Mouse (Mus musculus) CH12.LX (cell line): ENCODE results near the gene Alg13. TPM values are rescaled to one million over a fixed set of nuclear protein-coding genes. Genes with fewer than 3 reads are reported as not detected.

Experiments used
- DNase-seq: peaks from one replicate; pipeline ENCODE4 v3.0.0-alpha.2; 2013; ENCODE audit errors: extremely low read depth
- H3K27ac ChIP-seq: 2 replicates; pipeline ENCODE4 v1.5.1; 2012; ENCODE audit warnings: low read depth, mild to moderate bottlenecking, control low read depth, moderate library complexity; ENCODE audit not compliant: insufficient read depth
- H3K27me3 ChIP-seq: replicated peaks from 2 replicates; pipeline ENCODE3; 2012; ENCODE audit warnings: inconsistent platforms
- H3K36me3 ChIP-seq, 2 experiments: replicated peaks in 1 of 2; 2 replicates each; pipeline versions ENCODE3 to v1.6.1; 2012; ENCODE audit warnings: inconsistent platforms in 1 of 2, low read length in 1 of 2, mild to moderate bottlenecking in 1 of 2, mixed read lengths in 1 of 2, moderate library complexity in 1 of 2; ENCODE audit not compliant: control insufficient read depth in 1 of 2, insufficient read depth in 1 of 2
- H3K4me1 ChIP-seq, 2 experiments: 2 replicates each; pipeline ENCODE4 v1.6.1; 2012; ENCODE audit warnings: inconsistent platforms in 1 of 2, moderate library complexity in 1 of 2; ENCODE audit not compliant: insufficient read depth in 2 of 2, control insufficient read depth in 1 of 2
- H3K4me2 ChIP-seq: 2 replicates; pipeline ENCODE4 v1.6.1; 2012; ENCODE audit warnings: low read depth, mild to moderate bottlenecking, control low read depth; ENCODE audit not compliant: poor library complexity, insufficient read depth, severe bottlenecking
- H3K4me3 ChIP-seq, 3 experiments: fragments of 150-350 bp in 1 of 3; sonication (generic) in 1 of 3; replicated peaks in 1 of 3; 2 replicates each; pipeline versions ENCODE3 to v1.5.1; 2011 to 2012; ENCODE audit warnings: low read depth in 2 of 3, low read length in 2 of 3, mild to moderate bottlenecking in 2 of 3, moderate library complexity in 2 of 3, control low read depth in 1 of 3, improper control_type of control experiment in 1 of 3, inconsistent platforms in 1 of 3, mixed read lengths in 1 of 3; ENCODE audit not compliant: poor library complexity in 1 of 3
- H3K79me2 ChIP-seq: replicated peaks from 2 replicates; pipeline ENCODE4 v1.6.1; 2012; ENCODE audit warnings: mild to moderate bottlenecking, moderate library complexity; ENCODE audit not compliant: control insufficient read depth, poor library complexity, insufficient read depth, severe bottlenecking; ENCODE audit errors: extremely low read depth
- H3K9ac ChIP-seq: 2 replicates; pipeline ENCODE4 v1.6.1; 2012; ENCODE audit warnings: low read depth, mild to moderate bottlenecking, control low read depth, moderate library complexity; ENCODE audit not compliant: insufficient read depth
- H3K9me3 ChIP-seq: replicated peaks from 2 replicates; pipeline ENCODE3; 2012; ENCODE audit warnings: low read length, inconsistent platforms, mixed read lengths
- BHLHE40 ChIP-seq: IDR thresholded peaks from 2 replicates; pipeline ENCODE4 v1.6.1; 2011; ENCODE audit warnings: mild to moderate bottlenecking, low read depth, low read length, improper control_type of control experiment
- CHD1 ChIP-seq: IDR thresholded peaks from 2 replicates; pipeline ENCODE4 v1.6.1; 2012; ENCODE audit warnings: low read depth, low read length, improper control_type of control experiment, inconsistent platforms
- ELF1 ChIP-seq: IDR thresholded peaks from 2 replicates; pipeline ENCODE4 v1.6.1; 2014; ENCODE audit warnings: low read depth, mild to moderate bottlenecking, inconsistent platforms, low read length, improper control_type of control experiment
- EP300 ChIP-seq: IDR thresholded peaks from 2 replicates; pipeline ENCODE4 v1.6.1; 2011; ENCODE audit warnings: low read length, improper control_type of control experiment
- JUN ChIP-seq: IDR thresholded peaks from 2 replicates; pipeline ENCODE4 v1.6.1; 2011; ENCODE audit warnings: low read depth, mild to moderate bottlenecking, low read length, improper control_type of control experiment, moderate library complexity; ENCODE audit not compliant: insufficient read depth
- JUND ChIP-seq: conservative IDR thresholded peaks from 2 replicates; pipeline ENCODE4 v1.6.1; 2011; ENCODE audit warnings: low read depth, low read length, improper control_type of control experiment
- MAFK ChIP-seq: IDR thresholded peaks from 2 replicates; pipeline ENCODE4 v1.6.1; 2011; ENCODE audit warnings: low read length, improper control_type of control experiment; ENCODE audit not compliant: insufficient replicate concordance
- MAX ChIP-seq: IDR thresholded peaks from 2 replicates; pipeline ENCODE4 v1.6.1; 2011; ENCODE audit warnings: low read length, improper control_type of control experiment
- MEF2A ChIP-seq: IDR thresholded peaks from 2 replicates; pipeline ENCODE4 v1.6.1; 2014; ENCODE audit warnings: low read depth, mild to moderate bottlenecking, inconsistent platforms, low read length, improper control_type of control experiment, borderline replicate concordance
- MXI1 ChIP-seq: IDR thresholded peaks from 2 replicates; pipeline ENCODE4 v1.6.1; 2011; ENCODE audit warnings: mild to moderate bottlenecking, low read depth, low read length, improper control_type of control experiment
- NRF1 ChIP-seq: IDR thresholded peaks from 2 replicates; pipeline ENCODE4 v1.6.1; 2014; ENCODE audit warnings: low read depth, mild to moderate bottlenecking, inconsistent platforms, low read length, improper control_type of control experiment, moderate library complexity
- PAX5 ChIP-seq: IDR thresholded peaks from 2 replicates; pipeline ENCODE4 v1.6.1; 2012; ENCODE audit warnings: low read length, inconsistent platforms, mixed read lengths
- POLR2AphosphoS2 ChIP-seq: IDR thresholded peaks from 2 replicates; pipeline ENCODE4 v1.6.1; 2011; ENCODE audit warnings: low read depth, low read length, improper control_type of control experiment
- RAD21 ChIP-seq: IDR thresholded peaks from 2 replicates; pipeline ENCODE4 v1.6.1; 2011; ENCODE audit warnings: low read depth, mild to moderate bottlenecking, low read length, improper control_type of control experiment, moderate library complexity
- RCOR1 ChIP-seq: conservative IDR thresholded peaks from 2 replicates; pipeline ENCODE4 v1.6.1; 2012; ENCODE audit warnings: low read depth, mild to moderate bottlenecking, inconsistent platforms, low read length, improper control_type of control experiment
- SMC3 ChIP-seq: IDR thresholded peaks from 2 replicates; pipeline ENCODE4 v1.6.1; 2011; ENCODE audit warnings: low read depth, low read length, improper control_type of control experiment
- ZMIZ1 ChIP-seq: IDR thresholded peaks from 2 replicates; pipeline ENCODE4 v1.6.1; 2012; ENCODE audit warnings: low read depth, mild to moderate bottlenecking, inconsistent platforms, low read length, improper control_type of control experiment
- dilution Hi-C: fragments of 300-500 bp; cut with MboI; formaldehyde crosslinking; loops from 2 replicates; pipeline ENCODE4 v1.14.3; 2020; ENCODE audit warnings: low sequenced_read_pairs; ENCODE audit not compliant: extremely low pct_unique_long_range_greater_than_20kb, extremely low pct_ligation_motif_present
- in situ Hi-C: fragments of 300-500 bp; cut with MboI; formaldehyde crosslinking; loops from 3 replicates; pipeline ENCODE4 v1.14.3; 2019; ENCODE audit warnings: low sequenced_read_pairs, low pct_ligation_motif_present, low pct_unique_long_range_greater_than_20kb, mixed read lengths
- polyA plus RNA-seq: library from polyadenylated mRNA; unstranded; fragments of >175 nt; gene quantifications from 2 replicates; pipeline ENCODE4 v1.2.1, GENCODE M21; 2012; ENCODE audit warnings: low read depth; ENCODE audit not compliant: insufficient read length
- total RNA-seq, 2 experiments: library from RNA; depleted of rRNA; stranded (reverse); fragments of 300-350 nt in 1 of 2; fragments of >200 nt in 1 of 2; gene quantifications; 2 replicates each; pipeline ENCODE4 v1.2.3; 2012 to 2014

Gene Alg13
- total and polyA plus RNA-seq, 3 experiments, result 15.4 to 18.6 (median 17.0) TPM

DNA sequence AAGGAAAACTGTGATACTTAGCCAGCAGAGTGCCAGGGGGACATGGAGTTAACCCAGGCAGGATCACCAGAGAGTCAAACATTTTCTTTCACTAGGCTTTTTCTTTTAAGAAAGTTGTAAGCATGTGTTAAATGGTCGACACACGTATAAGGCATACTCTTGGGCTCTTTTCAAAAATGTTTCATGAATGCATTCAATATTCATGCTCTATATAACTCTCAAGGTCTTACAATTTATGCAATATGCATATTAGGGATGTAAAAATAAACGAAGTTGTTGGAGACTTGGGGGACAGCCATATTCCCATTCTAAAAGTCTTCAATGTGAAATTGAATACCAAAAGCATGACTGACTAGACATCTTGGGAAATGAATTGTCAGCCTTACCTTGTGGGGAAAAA, 106.2 kb downstream of the Alg13 start:
- no peak for TF ChIP-seq ZMIZ1
- no peak for TF ChIP-seq POLR2AphosphoS2
- no peak for TF ChIP-seq BHLHE40
- TF ChIP-seq MAFK, result no peak
- no peak for TF ChIP-seq RCOR1
- TF ChIP-seq CHD1, result no peak
- no peak for TF ChIP-seq PAX5
- TF ChIP-seq MEF2A, result no peak
- no peak for TF ChIP-seq SMC3
- no peak for TF ChIP-seq MAX
- TF ChIP-seq RAD21, result no peak
- TF ChIP-seq ELF1, result no peak
- no peak for TF ChIP-seq JUND
- no peak for TF ChIP-seq JUN
- TF ChIP-seq MXI1, result no peak
- TF ChIP-seq NRF1, result no peak
- no peak for TF ChIP-seq EP300
- Histone ChIP-seq H3K27ac (no peak overlapping the region), H3K4me2 (no peak overlapping the region), H3K79me2 (no peaks in the 10 kb centered on the region), H3K9me3 (no peaks in the 10 kb centered on the region), H3K4me3 (no peak overlapping the region), H3K9ac (no peak overlapping the region), H3K36me3 (no peaks in the 10 kb centered on the region), H3K4me1 (peaks cover 0 to 7% of the 10 kb centered on the region in 2 experiments; a peak in 1 of 4 replicates), H3K27me3 (no peaks in the 10 kb centered on the region)
- dilution Hi-C loops, result no loop called here
- no peak for DNase-seq
- in situ Hi-C loops, result no loop called here

Other genes with a start within 250 kb of the Alg13 start
- not detected in 2 replicates for gene A730046J19Rik, start 164.1 kb upstream of the Alg13 start, total RNA-seq (2012; rRNA removed)
- not detected in 2 replicates for gene A730046J19Rik, start 164.1 kb upstream of the Alg13 start, total RNA-seq (2014; rRNA removed)
- not detected in 2 replicates for gene A730046J19Rik, start 164.1 kb upstream of the Alg13 start, polyA plus RNA-seq
- gene Trpc5os, start 138.8 kb downstream of the Alg13 start, total RNA-seq (2012; rRNA removed), result 0.08 and 0.17 TPM in 2 replicates
- gene Trpc5os, start 138.8 kb downstream of the Alg13 start, total RNA-seq (2014; rRNA removed), result 0.40 and 0.72 TPM in 2 replicates
- gene Trpc5os, start 138.8 kb downstream of the Alg13 start, polyA plus RNA-seq, result 0.15 and 0.17 TPM in 2 replicates